Mouse (Mus musculus) granulocyte monocyte progenitor cell, adult 5-6 weeks (primary cell): ENCODE results near the gene 2010300C02Rik. TPM values are rescaled to one million over a fixed set of nuclear protein-coding genes. Genes with fewer than 3 reads are reported as not detected.
A peak's percentile ranks its signal among the peaks of the same experiment; 100 is the strongest.

ENCODE experiments used
- ATAC-seq: replicated peaks from 2 replicates; pipeline ENCODE4 v1.8.0; 2016; ENCODE audit warnings: mild to moderate bottlenecking, moderate TSS enrichment, inconsistent platforms; ENCODE audit not compliant: poor library complexity, severe bottlenecking
- total RNA-seq, 2 experiments: library from RNA; stranded (forward) in 1 of 2; stranded (reverse) in 1 of 2; fragments of 200-712, 200-1000 nt in 1 of 2; fragments of >200 nt in 1 of 2; fragmentation: Nextera tagmentation in 1 of 2; gene quantifications; 2 replicates each; pipeline ENCODE4 v1.2.3; 2014 to 2017

Gene 2010300C02Rik
- total RNA-seq, 2 experiments from 2014 or later, result not detected

- no peak for ATAC-seq
Observed at GRCm38 (mm10) chr1:37675444-37675843, 44.4 kb downstream of the 2010300C02Rik start.

- ATAC-seq, result no peak
Observed at GRCm38 (mm10) chr1:37674266-37674665, 45.6 kb downstream of the 2010300C02Rik start.

GRCm38 (mm10) chr1:37671316-37671715 is 48.6 kb downstream of the 2010300C02Rik start:
- no peak for ATAC-seq

GRCm38 (mm10) chr1:37667386-37667785 is 52.5 kb downstream of the 2010300C02Rik start:
- ATAC-seq, result no peak

GRCm38 (mm10) chr1:37666587-37666986 is 53.3 kb downstream of the 2010300C02Rik start:
- no peak for ATAC-seq

- peak; percentile 88 for ATAC-seq
Observed at GRCm38 (mm10) chr1:37665539-37666323, 54.2 kb downstream of the 2010300C02Rik start.

- ATAC-seq, result no peak
Observed at GRCm38 (mm10) chr1:37664496-37664895, 55.4 kb downstream of the 2010300C02Rik start.

GRCm38 (mm10) chr1:37663606-37664005 is 56.3 kb downstream of the 2010300C02Rik start:
- peak; percentile 55; the same call in 1 of the 2 replicates for ATAC-seq

- ATAC-seq, result no peak
Observed at GRCm38 (mm10) chr1:37656017-37656416, 63.9 kb downstream of the 2010300C02Rik start.

GRCm38 (mm10) chr1:37653992-37654391 is 65.9 kb downstream of the 2010300C02Rik start:
- ATAC-seq, result no peak

GRCm38 (mm10) chr1:37647066-37647465 is 72.8 kb downstream of the 2010300C02Rik start:
- ATAC-seq, result no peak

- no peak for ATAC-seq
Observed at GRCm38 (mm10) chr1:37644501-37644900, 75.4 kb downstream of the 2010300C02Rik start.

GRCm38 (mm10) chr1:37643794-37644365 is 76.0 kb downstream of the 2010300C02Rik start:
- ATAC-seq, result no peak

GRCm38 (mm10) chr1:37641361-37641760 is 78.5 kb downstream of the 2010300C02Rik start:
- ATAC-seq, result no peak

- peak; percentile 94 for ATAC-seq
Observed at GRCm38 (mm10) chr1:37639101-37639500, 80.8 kb downstream of the 2010300C02Rik start.

GRCm38 (mm10) chr1:37638560-37638959 is 81.3 kb downstream of the 2010300C02Rik start:
- no peak for ATAC-seq

GRCm38 (mm10) chr1:37637571-37637970 is 82.3 kb downstream of the 2010300C02Rik start:
- ATAC-seq, result no peak

- no peak for ATAC-seq
Observed at GRCm38 (mm10) chr1:37636824-37637223, 83.1 kb downstream of the 2010300C02Rik start.

GRCm38 (mm10) chr1:37636169-37636568 is 83.7 kb downstream of the 2010300C02Rik start:
- no peak for ATAC-seq

- ATAC-seq, result no peak
Observed at GRCm38 (mm10) chr1:37635716-37636115, 84.2 kb downstream of the 2010300C02Rik start.

GRCm38 (mm10) chr1:37634658-37635057 is 85.2 kb downstream of the 2010300C02Rik start:
- no peak for ATAC-seq

- no peak for ATAC-seq
Observed at GRCm38 (mm10) chr1:37633516-37633915, 86.4 kb downstream of the 2010300C02Rik start.
